Mouse (Mus musculus): ENCODE data around the gene Nodal.

- no peak for TF ChIP-seq CTCF (IDR thresholded peaks at IDR 0.05; ENCODE audit: control insufficient read depth, insufficient read depth, insufficient read length)
- TF ChIP-seq FOSL1 (IDR thresholded peaks at IDR 0.05; ENCODE audit: insufficient read depth, low read length, poor library complexity, severe bottlenecking), result no peak
- TF ChIP-seq USF1 (IDR thresholded peaks at IDR 0.05; ENCODE audit: low read depth), result no peak
- TF ChIP-seq CEBPB (IDR thresholded peaks at IDR 0.05; ENCODE audit: low read depth), result no peak
- TF ChIP-seq MAX (IDR thresholded peaks at IDR 0.05), result no peak
Measured at GRCm38 (mm10) chr10:61389020-61389419, 28.8 kb upstream of the Nodal start.

Measured in C2C12 (cell line).